Comparison of ENCODE assay signal across 9 mouse cellular contexts in the genomic region with DNA sequence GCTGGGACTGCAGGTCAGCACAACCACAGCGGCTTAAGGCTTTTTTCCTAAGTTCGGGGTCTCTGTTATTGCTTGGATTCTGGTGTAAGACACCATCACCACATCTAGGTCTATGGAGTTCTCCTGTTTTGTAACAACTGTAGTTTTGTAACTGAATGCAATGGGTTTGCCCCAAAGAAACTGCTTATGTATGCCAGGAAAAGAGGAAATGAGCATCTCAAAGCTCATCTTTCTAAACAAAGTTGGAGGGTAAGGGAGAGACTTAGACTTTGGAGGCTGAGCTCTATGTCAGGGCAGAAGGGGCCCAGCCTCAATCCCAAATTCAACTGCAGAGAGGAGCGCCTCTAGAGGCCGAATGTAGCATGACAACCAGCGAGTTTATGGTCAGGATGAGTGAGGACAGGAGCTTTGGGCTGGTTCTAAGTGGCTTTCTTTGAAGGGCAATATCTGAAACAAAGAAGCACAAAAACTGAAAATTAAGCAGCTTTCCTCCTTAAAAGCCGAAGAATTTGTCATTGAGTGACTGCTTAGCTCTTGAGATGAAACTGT. TPM values are rescaled to one million over a fixed set of nuclear protein-coding genes. Genes with fewer than 3 reads are reported as not detected.
A peak's percentile ranks its signal among the peaks of the same experiment; 100 is the strongest.
DNase-seq lines count a peak whose midpoint lies in the region; TF ChIP-seq lines count a peak whose summit lies in the region.
"Not testable (repeated sequence)": the region's sequence is repeated elsewhere in the genome, so short reads cannot be mapped to it uniquely, and the experiment has no call there.
"Had no signal": no experiment of that assay in that cellular context is flagged by ENCODE, and none has a peak within 500 bp of the region (broad histone marks: within the 10 kb centered on the region; RNA-seq: fewer than 3 reads in every experiment).

No protein-coding gene starts in this region.

- H3K9me3 ChIP-seq in E14TG2a.4 (ENCODE audit: low read length) = peaks cover 21% of the 10 kb centered on the region

- not testable (repeated sequence) for H3K4me1 ChIP-seq in E14TG2a.4 (replicated peaks; ENCODE audit: low read depth, low read length)

- H3K27me3 ChIP-seq in E14TG2a.4 (ENCODE audit: insufficient read depth, low read length) = not testable (repeated sequence)

- DNase-seq in adrenal gland, postnatal 14 days = peak; percentile 22
- DNase-seq in embryo, embryonic 11.5 days (ENCODE audit: low read depth, low spot score) = peak; percentile 14
- peak; percentile 25 for DNase-seq in heart, postnatal 4 days
- peak; percentile 11 to 21 for DNase-seq in layer of hippocampus, postnatal 10 days (ENCODE audit: low spot score in 2 of 2)
- peak; percentile 47 for DNase-seq in lung, postnatal 36 days
- peak; percentile 29 for DNase-seq in retina, postnatal 1 day
- DNase-seq in thymus, postnatal 10 days (ENCODE audit: low spot score in 2 of 2) = peak; percentile 40 to 62

- H3K36me3 ChIP-seq in E14TG2a.4 (ENCODE audit: insufficient read depth, low read length) = not testable (repeated sequence)

- H3K4me3 ChIP-seq in E14TG2a.4 (replicated peaks; ENCODE audit: low read length) = not testable (repeated sequence)

- TF ChIP-seq CTCF in E14TG2a.4 (conservative IDR thresholded peaks at IDR 0.05; ENCODE audit: low read length) = peak; percentile 70

RNA-seq across cellular contexts. Expression of a gene that starts 13.2 kb away (rescaled TPM):
- total RNA-seq in adrenal gland, postnatal 14 days (2021) = not detected in 2 replicates
- total RNA-seq in heart, postnatal 4 days (2021) = under 1 TPM in 1 of 2 experiments, not detected in 1; 0.68 TPM
- total RNA-seq in layer of hippocampus, postnatal 10 days (2021) = not detected
- total RNA-seq: gastrocnemius, postnatal 36 days had no signal

RNA-seq across cellular contexts. Expression of a gene that starts 30.1 kb away (rescaled TPM):
- total RNA-seq in adrenal gland, postnatal 14 days (2021) = 5.0 and 8.4 TPM in 2 replicates
- 1 to 10 TPM; 1.9 to 2.5 TPM for total RNA-seq in heart, postnatal 4 days (2021)
- total RNA-seq in layer of hippocampus, postnatal 10 days (2021) = 1 to 10 TPM in 1 of 2 experiments, under 1 TPM in 1; 0.57 to 1.8 TPM
